Mouse (Mus musculus): ENCODE measurements around the gene Plcb4.

DNA sequence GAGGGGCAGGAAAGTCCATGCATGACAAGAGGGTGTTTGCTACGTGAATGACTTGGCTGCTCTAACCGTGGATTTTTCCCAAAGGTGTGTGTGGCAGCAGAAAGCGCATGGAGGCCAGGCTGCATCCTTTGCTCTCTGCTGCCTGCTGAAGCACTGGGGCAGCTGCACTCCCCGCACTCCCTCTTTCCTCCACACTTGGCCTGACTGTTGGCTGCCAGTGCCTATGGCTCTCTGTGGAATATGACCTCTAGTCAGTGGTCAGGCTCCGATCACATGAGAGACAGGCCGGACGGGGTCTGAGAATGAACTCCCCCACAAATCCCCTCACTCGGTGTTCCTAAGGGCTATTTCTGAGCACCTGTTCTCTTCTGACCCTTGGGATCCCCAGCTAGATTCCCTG, 297.0 kb downstream of the Plcb4 start:
- TF ChIP-seq CTCF (IDR thresholded peaks at IDR 0.05; ENCODE audit: insufficient read depth, low read length) (no peak), POLR2A (IDR thresholded peaks at IDR 0.05; ENCODE audit: borderline replicate concordance, extremely low read depth, low read depth, low read length) (no peak)
